Mouse (Mus musculus) T-cell, adult 2 months (primary cell): ENCODE results near the gene Tomm5.
"Not testable (repeated sequence)": the region's sequence is repeated elsewhere in the genome, so short reads cannot be mapped to it uniquely, and the experiment has no call there.

Source experiments
- DNase-seq: peaks from one replicate; pipeline ENCODE4 v3.0.0; 2022; ENCODE audit warnings: low spot score

Gene Tomm5

DNA sequence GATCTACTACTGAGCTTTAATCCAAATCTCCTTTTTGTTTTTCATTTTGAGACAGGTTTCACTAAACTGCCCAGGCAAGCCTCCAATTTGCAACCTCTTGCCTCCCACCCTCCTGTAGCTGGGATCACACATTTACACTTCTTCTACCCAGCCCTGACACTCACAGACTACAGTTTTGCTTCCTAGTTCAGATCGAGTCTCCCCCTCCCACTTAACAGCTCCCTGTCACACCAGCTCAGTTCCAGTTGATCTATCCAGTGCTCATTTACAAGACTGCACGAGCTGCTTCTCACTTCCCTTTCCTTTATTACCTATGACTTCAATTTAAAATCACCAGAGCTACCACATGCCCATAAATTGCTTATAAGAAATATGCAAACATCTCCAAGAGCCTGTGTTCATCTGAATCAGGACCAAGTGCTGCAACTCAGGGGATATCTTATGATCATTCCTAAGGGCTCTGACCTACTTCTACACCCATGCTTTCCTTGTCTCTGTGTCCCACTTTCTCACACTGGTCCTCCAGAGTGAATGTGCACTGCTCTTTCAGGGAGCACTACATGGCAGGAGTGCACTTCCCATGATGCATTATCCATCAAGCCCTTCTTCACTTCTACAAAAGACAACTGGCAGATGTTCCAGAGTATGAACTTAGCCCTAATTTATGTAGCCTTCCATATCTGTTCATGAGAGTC lies 41.7 kb downstream of the Tomm5 start:
- DNase-seq: no peak

DNA sequence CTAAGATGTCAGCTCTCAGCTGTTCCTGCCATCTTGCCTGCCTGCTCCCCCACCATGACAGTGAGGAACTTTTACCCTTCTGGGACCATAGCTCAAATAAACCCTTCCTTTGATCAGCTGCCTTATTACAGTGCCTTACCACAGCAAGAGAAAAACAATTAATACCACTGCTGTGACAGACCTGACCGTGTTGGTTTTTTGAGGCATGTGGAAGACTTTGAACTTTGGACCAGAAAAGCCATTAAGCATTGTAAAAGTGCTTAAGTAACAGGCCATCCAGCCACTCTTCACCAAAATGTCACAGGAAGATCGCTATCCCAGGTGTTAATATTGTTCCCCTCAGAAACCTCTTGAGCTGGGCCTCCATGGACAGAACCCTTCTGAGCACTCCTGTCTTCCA lies 43.3 kb downstream of the Tomm5 start:
- no peak for DNase-seq

DNA sequence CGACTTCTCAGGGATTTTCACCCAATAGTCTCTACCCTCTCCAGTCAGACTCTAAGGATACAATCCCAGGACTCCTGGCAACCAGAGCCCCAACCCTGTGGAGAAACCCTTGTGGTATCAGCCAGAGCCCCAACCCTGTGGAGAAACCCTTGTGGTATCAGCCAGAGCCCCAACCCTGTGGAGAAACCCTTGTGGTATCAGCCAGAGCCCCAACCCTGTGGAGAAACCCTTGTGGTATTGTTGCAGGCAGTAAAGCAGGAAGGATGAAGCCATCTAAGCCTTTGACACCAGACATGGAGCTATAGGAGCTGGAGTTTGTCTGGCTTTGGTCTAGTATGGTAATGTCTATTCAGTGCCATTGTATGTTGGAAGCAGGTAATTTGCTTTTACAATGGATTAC lies 44.1 kb downstream of the Tomm5 start:
- not testable (repeated sequence) for DNase-seq

DNA sequence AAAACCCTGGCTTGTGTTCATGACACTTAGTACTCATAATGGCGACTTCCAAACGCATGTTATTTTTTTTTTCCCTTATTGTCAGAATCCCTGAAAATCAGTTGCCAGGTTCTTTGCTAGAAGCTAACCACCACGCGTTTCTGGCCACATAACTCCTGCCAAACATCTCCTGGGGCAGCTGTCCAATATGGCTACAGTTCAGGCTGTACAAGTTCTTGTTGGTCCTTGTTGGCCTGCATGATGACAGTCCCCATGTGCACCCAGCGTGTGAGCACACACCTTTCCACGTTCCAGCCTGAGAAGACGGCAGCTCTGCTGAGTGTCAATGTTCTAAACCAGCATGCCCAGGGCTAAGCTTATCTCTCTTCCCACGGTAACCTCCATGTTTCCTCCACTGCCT lies 52.5 kb downstream of the Tomm5 start:
- no peak for DNase-seq
